Mouse (Mus musculus) cerebellum, adult 2 months (tissue): Measurements from ENCODE around the gene Cdsn.

Source experiments
- CTCF ChIP-seq: fragments of 200-500 bp; IDR thresholded peaks from 2 replicates; pipeline ENCODE4 v1.5.1; 2011; ENCODE audit warnings: low read depth, mild to moderate bottlenecking, control low read depth, low read length, moderate library complexity, borderline replicate concordance; ENCODE audit not compliant: insufficient read depth
- POLR2A ChIP-seq: fragments of 200-500 bp; IDR thresholded peaks from 2 replicates; pipeline ENCODE4 v1.6.1; 2011; ENCODE audit warnings: low read length, control low read depth, borderline replicate concordance; ENCODE audit not compliant: insufficient read depth

DNA sequence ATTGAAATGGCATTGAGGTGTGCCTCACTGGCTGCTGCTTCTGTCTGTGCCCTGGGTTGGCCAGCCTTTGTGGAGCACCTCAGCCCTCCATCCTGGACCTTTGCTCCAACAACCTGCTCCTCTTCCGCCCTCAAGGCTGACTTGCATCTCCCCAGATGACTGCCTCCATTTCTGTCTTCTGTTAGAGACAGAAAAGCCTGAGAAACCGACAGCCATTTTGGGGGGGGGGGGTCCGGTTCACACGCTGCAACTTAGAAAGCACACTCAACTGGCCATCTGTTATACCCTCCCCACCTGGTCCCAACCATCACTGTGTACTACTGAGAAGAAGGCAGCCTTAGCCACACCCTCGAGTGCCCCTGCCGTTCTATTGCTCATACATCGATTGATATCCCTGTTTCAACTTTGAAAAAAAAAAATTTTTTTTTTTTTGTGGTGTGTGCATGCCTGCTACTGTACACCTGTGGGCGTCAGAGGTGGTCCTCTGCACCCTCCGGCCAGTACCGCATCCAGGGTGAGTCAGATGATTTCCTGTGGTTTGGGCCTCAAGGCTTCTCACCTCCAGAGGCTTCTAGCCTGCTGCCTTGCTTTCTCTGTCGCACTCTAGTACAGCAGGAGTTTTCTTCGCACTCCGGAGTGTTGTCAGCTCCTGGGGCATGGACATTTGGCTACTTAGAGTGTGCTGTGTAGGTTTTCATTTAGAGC, 44.2 kb upstream of the Cdsn start:
- no peak for TF ChIP-seq CTCF
- no peak for TF ChIP-seq POLR2A
